In genomic region chr11:107011669-107012323, GRCm38 (mm10) we compare ENCODE assay signal across 8 mouse cellular contexts. TPM values are rescaled to one million over a fixed set of nuclear protein-coding genes. Genes with fewer than 3 reads are reported as not detected.
DNase-seq lines count a peak whose midpoint lies in the region; ATAC-seq and TF ChIP-seq lines count a peak whose summit lies in the region.

No protein-coding gene starts in this region.

- no peak for ATAC-seq in embryonic facial prominence, embryonic 12.5 days (ENCODE audit: insufficient number of reproducible peaks, insufficient read depth, low FRiP score, low TSS enrichment)
- ATAC-seq in hindbrain, postnatal 0 days, result no peak
- ATAC-seq in midbrain, embryonic 11.5 days (ENCODE audit: low FRiP score), result no peak

- no peaks in the 10 kb centered on the region for H3K9me3 ChIP-seq in embryonic facial prominence, embryonic 12.5 days
- no peaks in the 10 kb centered on the region for H3K9me3 ChIP-seq in hindbrain, postnatal 0 days (ENCODE audit: low read length)
- no peaks in the 10 kb centered on the region for H3K9me3 ChIP-seq in midbrain, embryonic 11.5 days (ENCODE audit: control insufficient read depth, low read length)

- H3K9ac ChIP-seq in embryonic facial prominence, embryonic 12.5 days, result peak overlapping the region; percentile 72
- peak overlapping the region; percentile 67 for H3K9ac ChIP-seq in hindbrain, postnatal 0 days (replicated peaks; ENCODE audit: low read length)
- H3K9ac ChIP-seq in midbrain, embryonic 11.5 days (ENCODE audit: low read length), result peak overlapping the region; percentile 74

- H3K4me3 ChIP-seq in left cerebral cortex, adult 2 months, result peak overlapping the region; percentile 68
- H3K4me3 ChIP-seq in embryonic facial prominence, embryonic 12.5 days, result peak overlapping the region; percentile 58
- peak overlapping the region; percentile 58 for H3K4me3 ChIP-seq in hindbrain, postnatal 0 days (ENCODE audit: low read length)
- H3K4me3 ChIP-seq in midbrain, embryonic 11.5 days (ENCODE audit: low read depth, low read length), result peak overlapping the region; percentile 46

- H3K4me2 ChIP-seq in embryonic facial prominence, embryonic 12.5 days (replicated peaks), result peak overlapping the region; percentile 52
- peak overlapping the region; percentile 66 for H3K4me2 ChIP-seq in hindbrain, postnatal 0 days (ENCODE audit: low read depth, low read length)
- H3K4me2 ChIP-seq in midbrain, embryonic 11.5 days, result peak overlapping the region; percentile 54

- H3K27ac ChIP-seq in left cerebral cortex, adult 2 months, result peak overlapping the region; percentile 94
- H3K27ac ChIP-seq in embryonic facial prominence, embryonic 12.5 days, result peak overlapping the region; percentile 95
- peak overlapping the region; percentile 88 for H3K27ac ChIP-seq in hindbrain, postnatal 0 days
- peak overlapping the region; percentile 78 for H3K27ac ChIP-seq in midbrain, embryonic 11.5 days (ENCODE audit: low read depth, low read length)

- no peak for DNase-seq in left cerebral cortex, adult 2 months (ENCODE audit: extremely low spot score in 1 of 2, low spot score in 2 of 2)
- no peak for DNase-seq in left cerebral cortex, postnatal 36 days (ENCODE audit: low spot score in 2 of 2)
- DNase-seq in hindbrain, postnatal 0 days (ENCODE audit: low spot score), result no peak
- DNase-seq in midbrain, embryonic 11.5 days (ENCODE audit: low spot score, missing footprints), result no peak
- DNase-seq in layer of hippocampus, postnatal 10 days (ENCODE audit: low spot score in 2 of 2), result no peak
- no peak for DNase-seq in adipocyte (ENCODE audit: low spot score)
- DNase-seq in cerebellum, adult 18-20 months, result no peak

- H3K36me3 ChIP-seq in embryonic facial prominence, embryonic 12.5 days, result no peaks in the 10 kb centered on the region
- H3K36me3 ChIP-seq in hindbrain, postnatal 0 days (ENCODE audit: insufficient read depth, low read length), result no peaks in the 10 kb centered on the region
- H3K36me3 ChIP-seq in midbrain, embryonic 11.5 days (ENCODE audit: control insufficient read depth, insufficient read depth, low read length), result no peaks in the 10 kb centered on the region

- H3K4me1 ChIP-seq in embryonic facial prominence, embryonic 12.5 days, result peaks cover 5% of the 10 kb centered on the region; the same call in 1 of the 2 replicates
- H3K4me1 ChIP-seq in hindbrain, postnatal 0 days (ENCODE audit: insufficient read depth, low read length), result no peaks in the 10 kb centered on the region
- H3K4me1 ChIP-seq in midbrain, embryonic 11.5 days (ENCODE audit: control insufficient read depth, insufficient read depth, low read length), result no peaks in the 10 kb centered on the region

- intact Hi-C loops in left cerebral cortex, adult 2 months (cut with DNase I), result loop anchor here (1.0 kb wide), 1 partner anchor 12 kb away; the partner anchor contains the start of gene Kpna2
- intact Hi-C loops in left cerebral cortex, postnatal 36 days (cut with DNase I), result no loop called here

- no peaks in the 10 kb centered on the region for H3K27me3 ChIP-seq in embryonic facial prominence, embryonic 12.5 days
- no peaks in the 10 kb centered on the region for H3K27me3 ChIP-seq in hindbrain, postnatal 0 days (ENCODE audit: insufficient read depth, low read length)
- H3K27me3 ChIP-seq in midbrain, embryonic 11.5 days (ENCODE audit: control insufficient read depth, insufficient read depth, low read length), result no peaks in the 10 kb centered on the region

- WGBS in embryonic facial prominence, embryonic 12.5 days, result 34% methylated on average over 18 of the region's 18 CpGs
- WGBS in hindbrain, postnatal 0 days, result 37% methylated on average over 18 of the region's 18 CpGs
- WGBS in midbrain, embryonic 11.5 days, result 50% methylated on average over 18 of the region's 18 CpGs

- no peak for TF ChIP-seq CTCF in left cerebral cortex, adult 2 months (IDR thresholded peaks at IDR 0.05)
- TF ChIP-seq CTCF in hindbrain, postnatal 0 days (IDR thresholded peaks at IDR 0.05; ENCODE audit: low read depth), result no peak

RNA-seq across cellular contexts. Expression of gene Kpna2, which starts 12.5 kb away (rescaled TPM):
- total RNA-seq in left cerebral cortex, adult 2 months (2021), result 10 to 100 TPM; 20.6 to 31.7 TPM
- 10 to 100 TPM; 23.0 to 34.0 TPM for total RNA-seq in left cerebral cortex, postnatal 36 days (2021)
- 417 and 444 TPM in 2 replicates for polyA plus RNA-seq in embryonic facial prominence, embryonic 12.5 days (2016; fragmentation: Nextera tagmentation; extraction: Ambion mirVana)
- total RNA-seq in hindbrain, postnatal 0 days (2014; rRNA removed), result 85.8 and 94.4 TPM in 2 replicates
- 106 and 111 TPM in 2 replicates for polyA plus RNA-seq in hindbrain, postnatal 0 days (2015; fragmentation: Nextera tagmentation; extraction: Ambion mirVana)
- 740 and 767 TPM in 2 replicates for polyA plus RNA-seq in midbrain, embryonic 11.5 days (2014; fragmentation: Nextera tagmentation; extraction: Ambion mirVana)
- total RNA-seq in layer of hippocampus, postnatal 10 days (2021), result 10 to 100 TPM; 47.2 to 47.7 TPM

RNA-seq across cellular contexts. Expression of gene 1810010H24Rik, which starts 13.7 kb away (rescaled TPM):
- total RNA-seq in left cerebral cortex, adult 2 months (2021), result 1 to 10 TPM; 2.7 to 3.3 TPM
- total RNA-seq in left cerebral cortex, postnatal 36 days (2021), result 1 to 10 TPM; 3.7 to 4.0 TPM
- polyA plus RNA-seq in embryonic facial prominence, embryonic 12.5 days (2016; fragmentation: Nextera tagmentation; extraction: Ambion mirVana), result 1.6 and 2.3 TPM in 2 replicates
- total RNA-seq in hindbrain, postnatal 0 days (2014; rRNA removed), result 6.8 and 9.7 TPM in 2 replicates
- 10.6 and 12.0 TPM in 2 replicates for polyA plus RNA-seq in hindbrain, postnatal 0 days (2015; fragmentation: Nextera tagmentation; extraction: Ambion mirVana)
- 3.6 and 4.1 TPM in 2 replicates for polyA plus RNA-seq in midbrain, embryonic 11.5 days (2014; fragmentation: Nextera tagmentation; extraction: Ambion mirVana)
- total RNA-seq in layer of hippocampus, postnatal 10 days (2021), result 1 to 10 TPM; 3.0 to 3.9 TPM
